ENCODE assay signal across 16 mouse cellular contexts in the genomic region with DNA sequence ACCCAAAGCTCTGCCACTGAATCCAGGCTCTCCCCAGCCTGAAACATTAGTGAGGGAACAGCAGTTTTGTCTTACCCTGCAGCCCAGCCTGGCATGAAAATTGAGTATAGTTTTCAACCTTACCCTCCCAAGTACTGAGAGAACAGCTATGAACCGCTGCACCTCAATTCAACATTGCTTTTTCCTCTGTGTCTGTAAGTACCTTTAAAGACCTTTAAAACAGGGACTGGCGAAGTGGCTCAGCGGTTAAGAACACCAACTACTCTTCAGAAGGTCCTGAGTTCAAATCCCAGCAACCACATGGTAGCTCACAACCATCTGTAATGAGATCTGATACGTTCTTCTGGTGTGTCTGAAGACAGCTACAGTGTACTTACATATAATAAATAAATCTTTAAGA. TPM values are rescaled to one million over a fixed set of nuclear protein-coding genes. Genes with fewer than 3 reads are reported as not detected.
DNase-seq lines count a peak whose midpoint lies in the region; ATAC-seq and TF ChIP-seq lines count a peak whose summit lies in the region.
"Had no signal": no experiment of that assay in that cellular context is flagged by ENCODE, and none has a peak within 500 bp of the region (broad histone marks: within the 10 kb centered on the region; RNA-seq: fewer than 3 reads in every experiment).

No protein-coding gene starts in this region.

- intact Hi-C loops in heart, postnatal 10 days (cut with DNase I): loop anchor here (10.0 kb wide), 1 partner anchor 893 kb away; a partner anchor contains a TSS

- no peak overlapping the region; the same call in 1 of the 2 replicates for H3K9ac ChIP-seq in heart, embryonic 14.5 days (ENCODE audit: low read length)
- H3K9ac ChIP-seq in midbrain, embryonic 13.5 days (replicated peaks): no peak overlapping the region
- peak overlapping the region; percentile 53; the same call in 1 of the 2 replicates for H3K9ac ChIP-seq in heart, postnatal 0 days (replicated peaks; ENCODE audit: low read depth, low read length)
- H3K9ac ChIP-seq: embryonic facial prominence, embryonic 13.5 days; forebrain, embryonic 15.5 days; lung, embryonic 15.5 days; neural tube, embryonic 12.5 days had no signal

- no peak overlapping the region for H3ac ChIP-seq in myocyte (ENCODE audit: control insufficient read depth, insufficient read length)

- WGBS in heart, embryonic 14.5 days: 85% methylated on average over 4 of the region's 4 CpGs
- WGBS in midbrain, embryonic 13.5 days: 87% methylated on average over 4 of the region's 4 CpGs
- 81% methylated on average over 4 of the region's 4 CpGs for WGBS in midbrain, embryonic 10.5 days
- 65% methylated on average over 4 of the region's 4 CpGs for WGBS in heart, postnatal 0 days

- no peak for TF ChIP-seq EP300 in heart, postnatal 0 days (IDR thresholded peaks at IDR 0.05; ENCODE audit: low read depth)

- H3K4me1 ChIP-seq in heart, embryonic 14.5 days (ENCODE audit: control insufficient read depth in 2 of 2, insufficient read depth in 2 of 2, low read length in 2 of 2): no peaks in the 10 kb centered on the region; a peak in 1 of 4 replicates
- peaks cover 6% of the 10 kb centered on the region for H3K4me1 ChIP-seq in midbrain, embryonic 13.5 days (replicated peaks)
- no peaks in the 10 kb centered on the region for H3K4me1 ChIP-seq in midbrain, embryonic 10.5 days
- no peaks in the 10 kb centered on the region for H3K4me1 ChIP-seq in heart, postnatal 0 days (ENCODE audit: control insufficient read depth, insufficient read depth)
- H3K4me1 ChIP-seq: embryonic facial prominence, embryonic 13.5 days; neural tube, embryonic 12.5 days had no signal

- peak overlapping the region; percentile 60 for H3K4me2 ChIP-seq in heart, embryonic 14.5 days (ENCODE audit: low read length)
- 0 out of 2 replicates have a peak overlapping the region, but pooled peaks have one; percentile 23 for H3K4me2 ChIP-seq in midbrain, embryonic 13.5 days (replicated peaks)
- peak overlapping the region; percentile 56 for H3K4me2 ChIP-seq in heart, postnatal 0 days (ENCODE audit: low read depth, low read length)
- H3K4me2 ChIP-seq in myocyte (ENCODE audit: low read depth): peak overlapping the region; percentile 65

- no peak for DNase-seq in heart, postnatal 10 days
- no peak for DNase-seq in midbrain, embryonic 10.5 days (ENCODE audit: low spot score)
- no peak for DNase-seq in heart, postnatal 0 days (ENCODE audit: low spot score)
- no peak for DNase-seq in layer of hippocampus, adult 18-20 months (ENCODE audit: low spot score in 2 of 2)
- DNase-seq: adrenal gland, postnatal 10 days; cerebellum, postnatal 25 days; kidney, postnatal 14 days; retina, postnatal 1 day had no signal

- no peak for ATAC-seq in heart, embryonic 14.5 days (ENCODE audit: insufficient number of reproducible peaks, insufficient read depth, low FRiP score, low read depth)
- ATAC-seq in midbrain, embryonic 13.5 days: no peak
- ATAC-seq in heart, postnatal 0 days (ENCODE audit: insufficient read depth, low read depth): no peak
- no peak for ATAC-seq in megakaryocyte progenitor cell, adult 5-6 weeks (replicated peaks; ENCODE audit: poor library complexity)
- ATAC-seq: forebrain, embryonic 15.5 days had no signal

- no peaks in the 10 kb centered on the region for H3K27me3 ChIP-seq in heart, embryonic 14.5 days (ENCODE audit: control insufficient read depth, insufficient read depth, low read length)
- H3K27me3 ChIP-seq in midbrain, embryonic 13.5 days: no peaks in the 10 kb centered on the region
- H3K27me3 ChIP-seq in midbrain, embryonic 10.5 days (ENCODE audit: low read depth, poor library complexity, severe bottlenecking): peaks cover 5% of the 10 kb centered on the region; the same call in 1 of the 2 replicates
- H3K27me3 ChIP-seq in heart, postnatal 0 days (ENCODE audit: control insufficient read depth, insufficient read depth, low read length): no peaks in the 10 kb centered on the region
- H3K27me3 ChIP-seq in myocyte (ENCODE audit: control insufficient read depth, insufficient read depth, insufficient read length): no peaks in the 10 kb centered on the region
- H3K27me3 ChIP-seq: embryonic facial prominence, embryonic 13.5 days; forebrain, embryonic 15.5 days; lung, embryonic 15.5 days; neural tube, embryonic 12.5 days had no signal

- peaks cover 40% of the 10 kb centered on the region for H3K36me3 ChIP-seq in heart, embryonic 14.5 days (ENCODE audit: control insufficient read depth, insufficient read depth, low read length)
- 0 out of 2 replicates have a peak, but pooled peaks cover 2% of the 10 kb centered on the region for H3K36me3 ChIP-seq in midbrain, embryonic 13.5 days
- peaks cover 40% of the 10 kb centered on the region for H3K36me3 ChIP-seq in midbrain, embryonic 10.5 days
- H3K36me3 ChIP-seq in heart, postnatal 0 days (replicated peaks; ENCODE audit: control insufficient read depth, insufficient read depth, low read length): no peaks in the 10 kb centered on the region; the same call in 1 of the 2 replicates
- H3K36me3 ChIP-seq in myocyte (ENCODE audit: control insufficient read depth, insufficient read depth): peaks cover 14% of the 10 kb centered on the region

- no peak for TF ChIP-seq POLR2A in myocyte (IDR thresholded peaks at IDR 0.05; ENCODE audit: insufficient read length, low read depth)

- TF ChIP-seq CTCF in heart, postnatal 0 days (IDR thresholded peaks at IDR 0.05; ENCODE audit: low read depth): no peak

- H3K9me3 ChIP-seq in heart, embryonic 14.5 days (ENCODE audit: control insufficient read depth, low read length): no peaks in the 10 kb centered on the region
- no peaks in the 10 kb centered on the region for H3K9me3 ChIP-seq in midbrain, embryonic 13.5 days
- no peaks in the 10 kb centered on the region for H3K9me3 ChIP-seq in midbrain, embryonic 10.5 days (replicated peaks)
- no peaks in the 10 kb centered on the region for H3K9me3 ChIP-seq in heart, postnatal 0 days (replicated peaks; ENCODE audit: control insufficient read depth, low read length)
- H3K9me3 ChIP-seq: embryonic facial prominence, embryonic 13.5 days; forebrain, embryonic 15.5 days; lung, embryonic 15.5 days; neural tube, embryonic 12.5 days had no signal

- peak overlapping the region; percentile 22 to 52; a peak in 3 of 4 replicates for H3K4me3 ChIP-seq in heart, embryonic 14.5 days (ENCODE audit: control insufficient read depth in 1 of 2, insufficient read depth in 1 of 2, low read depth in 1 of 2, low read length in 2 of 2)
- no peak overlapping the region for H3K4me3 ChIP-seq in midbrain, embryonic 13.5 days (replicated peaks)
- H3K4me3 ChIP-seq in midbrain, embryonic 10.5 days: no peak overlapping the region
- H3K4me3 ChIP-seq in heart, postnatal 0 days (ENCODE audit: low read depth, low read length): peak overlapping the region; percentile 69
- no peak overlapping the region for H3K4me3 ChIP-seq in myocyte
- H3K4me3 ChIP-seq: forebrain, embryonic 15.5 days; lung, embryonic 15.5 days; neural tube, embryonic 12.5 days had no signal

- peaks cover 33% of the 10 kb centered on the region for H3K79me2 ChIP-seq in myocyte (ENCODE audit: control insufficient read depth, insufficient read depth)

- no peak overlapping the region for H3K27ac ChIP-seq in heart, embryonic 14.5 days (replicated peaks in 1 of 2; ENCODE audit: control insufficient read depth in 1 of 2, insufficient read depth in 1 of 2, low read depth in 2 of 2, low read length in 2 of 2)
- H3K27ac ChIP-seq in midbrain, embryonic 13.5 days: no peak overlapping the region
- no peak overlapping the region for H3K27ac ChIP-seq in midbrain, embryonic 10.5 days (replicated peaks)
- no peak overlapping the region for H3K27ac ChIP-seq in heart, postnatal 0 days (ENCODE audit: low read depth)
- H3K27ac ChIP-seq: embryonic facial prominence, embryonic 13.5 days; forebrain, embryonic 15.5 days; lung, embryonic 15.5 days; neural tube, embryonic 12.5 days had no signal

RNA-seq across cellular contexts. Expression of a gene that starts 2.0 kb away (rescaled TPM):
- polyA plus RNA-seq in heart, embryonic 14.5 days (2014; fragmentation: Nextera tagmentation; extraction: Ambion mirVana): 1,059 and 1,079 TPM in 2 replicates
- total RNA-seq in heart, postnatal 10 days (2021): 1,000 to 10,000 TPM; 1,383 to 1,437 TPM
- 334 and 374 TPM in 2 replicates for polyA plus RNA-seq in midbrain, embryonic 13.5 days (2015; fragmentation: Nextera tagmentation; extraction: Ambion mirVana)
- polyA plus RNA-seq in midbrain, embryonic 10.5 days (2016; fragmentation: Nextera tagmentation; extraction: Ambion mirVana): 273 and 288 TPM in 2 replicates
- total RNA-seq in heart, postnatal 0 days (2014; rRNA removed; ENCODE audit: low replicate concordance): 1,061 and 1,234 TPM in 2 replicates
- polyA plus RNA-seq in heart, postnatal 0 days (2015; fragmentation: Nextera tagmentation; extraction: Ambion mirVana): 1,884 and 1,954 TPM in 2 replicates
- 246 TPM for polyA plus RNA-seq in myocyte (2012; fragmentation: generic; extraction: Trizol)
- 100 to 1,000 TPM; 283 to 286 TPM for total RNA-seq in layer of hippocampus, adult 18-20 months (2021)
- 356 and 368 TPM in 2 replicates for total RNA-seq in megakaryocyte progenitor cell, adult 5-6 weeks (2015)
- 459 and 491 TPM in 2 replicates for total RNA-seq in megakaryocyte progenitor cell, adult 5-6 weeks (2017)

RNA-seq across cellular contexts. Expression of a gene that starts 5.8 kb away (rescaled TPM):
- polyA plus RNA-seq in heart, embryonic 14.5 days (2014; fragmentation: Nextera tagmentation; extraction: Ambion mirVana): 46.5 and 47.1 TPM in 2 replicates
- total RNA-seq in heart, postnatal 10 days (2021): 10 to 100 TPM; 40.7 to 46.4 TPM
- polyA plus RNA-seq in midbrain, embryonic 13.5 days (2015; fragmentation: Nextera tagmentation; extraction: Ambion mirVana): 25.7 and 26.1 TPM in 2 replicates
- 43.9 and 47.3 TPM in 2 replicates for polyA plus RNA-seq in midbrain, embryonic 10.5 days (2016; fragmentation: Nextera tagmentation; extraction: Ambion mirVana)
- total RNA-seq in heart, postnatal 0 days (2014; rRNA removed; ENCODE audit: low replicate concordance): 32.5 and 39.5 TPM in 2 replicates
- 24.2 and 28.0 TPM in 2 replicates for polyA plus RNA-seq in heart, postnatal 0 days (2015; fragmentation: Nextera tagmentation; extraction: Ambion mirVana)
- polyA plus RNA-seq in myocyte (2012; fragmentation: generic; extraction: Trizol): 13.3 TPM
- total RNA-seq in layer of hippocampus, adult 18-20 months (2021): 10 to 100 TPM; 13.9 to 15.8 TPM
- total RNA-seq in megakaryocyte progenitor cell, adult 5-6 weeks (2015): 71.6 and 77.2 TPM in 2 replicates
- 91.2 and 112 TPM in 2 replicates for total RNA-seq in megakaryocyte progenitor cell, adult 5-6 weeks (2017)

RNA-seq across cellular contexts. Expression of a gene that starts 9.6 kb away (rescaled TPM):
- 16.6 and 17.1 TPM in 2 replicates for polyA plus RNA-seq in heart, embryonic 14.5 days (2014; fragmentation: Nextera tagmentation; extraction: Ambion mirVana)
- 10 to 100 TPM; 12.5 to 13.5 TPM for total RNA-seq in heart, postnatal 10 days (2021)
- 19.2 and 20.0 TPM in 2 replicates for polyA plus RNA-seq in midbrain, embryonic 13.5 days (2015; fragmentation: Nextera tagmentation; extraction: Ambion mirVana)
- 19.7 and 22.6 TPM in 2 replicates for polyA plus RNA-seq in midbrain, embryonic 10.5 days (2016; fragmentation: Nextera tagmentation; extraction: Ambion mirVana)
- 8.7 and 16.9 TPM in 2 replicates for total RNA-seq in heart, postnatal 0 days (2014; rRNA removed; ENCODE audit: low replicate concordance)
- 5.4 and 6.3 TPM in 2 replicates for polyA plus RNA-seq in heart, postnatal 0 days (2015; fragmentation: Nextera tagmentation; extraction: Ambion mirVana)
- 3.6 TPM for polyA plus RNA-seq in myocyte (2012; fragmentation: generic; extraction: Trizol)
- 1 to 10 TPM; 6.8 to 7.8 TPM for total RNA-seq in layer of hippocampus, adult 18-20 months (2021)
- total RNA-seq in megakaryocyte progenitor cell, adult 5-6 weeks (2015): 3.9 and 8.3 TPM in 2 replicates
- 3.5 and 4.2 TPM in 2 replicates for total RNA-seq in megakaryocyte progenitor cell, adult 5-6 weeks (2017)

Comparison
In these comparisons a context has a peak if more than half of its experiments do, and no peak if none do; other contexts are left out.
1. H3K4me3 ChIP-seq: peak in heart, embryonic 14.5 days (2 of 2) and heart, postnatal 0 days (single experiment); none in midbrain, embryonic 13.5 days (single experiment), midbrain, embryonic 10.5 days (single experiment) and myocyte (single experiment).
2. Peak in every context shown above with its lines, with median percentiles within 50 percentile points of each other: H3K4me2 ChIP-seq.